ENCODE assay signal across 18 mouse cellular contexts in the genomic region with DNA sequence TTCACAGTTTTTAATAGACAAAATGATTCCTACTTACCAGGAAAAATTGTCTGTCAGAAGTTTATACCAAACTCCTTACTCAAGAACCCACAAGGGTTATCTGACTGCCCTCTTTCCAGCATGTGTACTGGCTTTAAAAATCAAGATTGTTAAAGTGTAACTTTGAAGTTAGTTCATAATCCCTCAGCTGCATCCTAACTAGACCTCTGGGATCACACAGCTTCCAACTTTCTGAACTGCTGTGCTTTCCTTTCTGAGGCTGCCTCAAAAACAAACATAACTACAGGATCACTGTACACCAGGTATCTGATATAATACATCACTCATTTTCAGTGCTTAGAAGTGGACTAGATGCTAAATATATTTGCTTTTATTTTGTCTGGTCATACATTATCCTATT. TPM values are rescaled to one million over a fixed set of nuclear protein-coding genes. Genes with fewer than 3 reads are reported as not detected.
DNase-seq lines count a peak whose midpoint lies in the region; ATAC-seq and TF ChIP-seq lines count a peak whose summit lies in the region.
"Had no signal": no experiment of that assay in that cellular context is flagged by ENCODE, and none has a peak within 500 bp of the region (broad histone marks: within the 10 kb centered on the region; RNA-seq: fewer than 3 reads in every experiment).

No protein-coding gene starts in this region.

- 0 out of 2 replicates have a peak, but pooled peaks have one; percentile 8 for ATAC-seq in hindbrain, embryonic 14.5 days (ENCODE audit: low FRiP score)
- ATAC-seq in hindbrain, embryonic 11.5 days (ENCODE audit: low FRiP score): no peak
- ATAC-seq in Patski: peak; percentile 67
- ATAC-seq: activated CD4-positive, CD25-positive, alpha-beta regulatory T cell, adult 4 months had no signal

- no peak overlapping the region for H3K4me2 ChIP-seq in hindbrain, embryonic 14.5 days (replicated peaks)
- no peak overlapping the region for H3K4me2 ChIP-seq in hindbrain, embryonic 11.5 days (replicated peaks; ENCODE audit: low read depth, low read length)
- H3K4me2 ChIP-seq: embryonic facial prominence, embryonic 12.5 days; forebrain, embryonic 13.5 days; forebrain, embryonic 15.5 days had no signal

- no peak for DNase-seq in hindbrain, embryonic 14.5 days (ENCODE audit: low spot score)
- no peak for DNase-seq in hindbrain, embryonic 11.5 days (ENCODE audit: low spot score)
- peak; percentile 58 for DNase-seq in kidney, adult 9 months
- no peak for DNase-seq in kidney, postnatal 10 days
- DNase-seq in kidney, postnatal 14 days: peak; percentile 6
- no peak for DNase-seq in kidney, adult 18-20 months
- DNase-seq in Patski (ENCODE audit: low read depth, low spot score): no peak
- no peak for DNase-seq in frontal cortex, adult 2 months (ENCODE audit: extremely low spot score in 1 of 2, low spot score in 1 of 2)
- DNase-seq: adrenal gland, adult 8-10 months; adrenal gland, postnatal 14 days; cerebellum, adult 11-12 months; cerebellum, adult 2 months; cerebellum, adult 9-10 months had no signal

- TF ChIP-seq CTCF in Patski (IDR thresholded peaks at IDR 0.05): no peak

- no peak overlapping the region for H3K27ac ChIP-seq in hindbrain, embryonic 14.5 days
- H3K27ac ChIP-seq in hindbrain, embryonic 11.5 days (ENCODE audit: low read depth, low read length): no peak overlapping the region
- H3K27ac ChIP-seq: embryonic facial prominence, embryonic 10.5 days; embryonic facial prominence, embryonic 12.5 days; forebrain, embryonic 13.5 days; forebrain, embryonic 15.5 days had no signal

- no peaks in the 10 kb centered on the region for H3K4me1 ChIP-seq in hindbrain, embryonic 14.5 days (replicated peaks; ENCODE audit: control insufficient read depth, insufficient read depth, low read length)
- H3K4me1 ChIP-seq in hindbrain, embryonic 11.5 days (replicated peaks; ENCODE audit: control insufficient read depth, insufficient read depth, low read length): no peaks in the 10 kb centered on the region
- H3K4me1 ChIP-seq: embryonic facial prominence, embryonic 10.5 days; embryonic facial prominence, embryonic 12.5 days; forebrain, embryonic 13.5 days; forebrain, embryonic 15.5 days had no signal

- no peak overlapping the region for H3K9ac ChIP-seq in hindbrain, embryonic 14.5 days
- no peak overlapping the region for H3K9ac ChIP-seq in hindbrain, embryonic 11.5 days (ENCODE audit: low read depth, low read length)
- H3K9ac ChIP-seq: embryonic facial prominence, embryonic 12.5 days; forebrain, embryonic 13.5 days; forebrain, embryonic 15.5 days had no signal

- H3K27me3 ChIP-seq in hindbrain, embryonic 14.5 days (ENCODE audit: control insufficient read depth, insufficient read depth, low read length): no peaks in the 10 kb centered on the region
- no peaks in the 10 kb centered on the region for H3K27me3 ChIP-seq in hindbrain, embryonic 11.5 days (ENCODE audit: control insufficient read depth, insufficient read depth, low read length)
- no peaks in the 10 kb centered on the region for H3K27me3 ChIP-seq in Patski
- H3K27me3 ChIP-seq: embryonic facial prominence, embryonic 12.5 days; forebrain, embryonic 13.5 days; forebrain, embryonic 15.5 days had no signal

- in situ Hi-C loops in Patski (cut with MboI; ENCODE audit: low pct_unique_long_range_greater_than_20kb): loop anchor here (10.0 kb wide), 1 partner anchor 676 kb away; no protein-coding TSS in a partner anchor

- CTCF ChIA-PET in Patski (lab: Charles Lee): interaction anchor here (1.8 to 2.1 kb wide), 2 partner anchors 12 to 679 kb away, joined by 5 to 7 read pairs; no protein-coding TSS in a partner anchor

- POLR2A ChIA-PET in Patski (lab: Charles Lee): no interaction called here

- H3K4me3 ChIP-seq in hindbrain, embryonic 14.5 days (replicated peaks; ENCODE audit: low read length): no peak overlapping the region
- no peak overlapping the region for H3K4me3 ChIP-seq in hindbrain, embryonic 11.5 days (ENCODE audit: low read depth, low read length)
- H3K4me3 ChIP-seq: embryonic facial prominence, embryonic 10.5 days; embryonic facial prominence, embryonic 12.5 days; forebrain, embryonic 13.5 days; forebrain, embryonic 15.5 days had no signal

- H3K36me3 ChIP-seq in hindbrain, embryonic 14.5 days (replicated peaks; ENCODE audit: control insufficient read depth, insufficient read depth): no peaks in the 10 kb centered on the region
- H3K36me3 ChIP-seq in hindbrain, embryonic 11.5 days (ENCODE audit: control insufficient read depth, insufficient read depth, low read length): no peaks in the 10 kb centered on the region
- H3K36me3 ChIP-seq: embryonic facial prominence, embryonic 10.5 days; embryonic facial prominence, embryonic 12.5 days; forebrain, embryonic 15.5 days had no signal

- H3K9me3 ChIP-seq in hindbrain, embryonic 14.5 days (ENCODE audit: control insufficient read depth, low read length): no peaks in the 10 kb centered on the region
- H3K9me3 ChIP-seq in hindbrain, embryonic 11.5 days (ENCODE audit: control insufficient read depth, low read length): no peaks in the 10 kb centered on the region
- H3K9me3 ChIP-seq: embryonic facial prominence, embryonic 10.5 days; embryonic facial prominence, embryonic 12.5 days; forebrain, embryonic 13.5 days; forebrain, embryonic 15.5 days had no signal

RNA-seq across cellular contexts. Expression of gene Tmem106b, which starts 39.0 kb away (rescaled TPM):
- polyA plus RNA-seq in hindbrain, embryonic 14.5 days (2014; fragmentation: Nextera tagmentation; extraction: Ambion mirVana): 54.4 and 58.1 TPM in 2 replicates
- 31.8 and 34.9 TPM in 2 replicates for polyA plus RNA-seq in hindbrain, embryonic 11.5 days (2014; fragmentation: Nextera tagmentation; extraction: Ambion mirVana)
- 137 TPM for polyA plus RNA-seq in Patski (2021)
- polyA plus RNA-seq in frontal cortex, adult 2 months (2012; rRNA removed): 51.2 and 57.6 TPM in 2 replicates

Comparison
In these comparisons a context has a peak if more than half of its experiments do, and no peak if none do; other contexts are left out.
1. DNase-seq: peak in kidney, adult 9 months (single experiment) and kidney, postnatal 14 days (single experiment); none in hindbrain, embryonic 14.5 days (single experiment), hindbrain, embryonic 11.5 days (single experiment), kidney, postnatal 10 days (single experiment), kidney, adult 18-20 months (single experiment), Patski (single experiment) and frontal cortex, adult 2 months (0 of 2).